Mouse (Mus musculus) heart, postnatal 25 days (tissue): ENCODE measurements around the gene Mrnip. TPM values are rescaled to one million over a fixed set of nuclear protein-coding genes. Genes with fewer than 3 reads are reported as not detected.
A peak's percentile ranks its signal among the peaks of the same experiment; 100 is the strongest.

Source experiments
- DNase-seq: peaks from one replicate; pipeline ENCODE4 v3.0.0; 2022; ENCODE audit warnings: low spot score
- intact Hi-C: fragments of 180-260 bp; cut with DNase I; formaldehyde crosslinking; loops from one replicate; pipeline ENCODE4 v1.15.1; 2025
- total RNA-seq, 2 experiments: library from RNA; stranded (reverse); gene quantifications; 2 replicates each; pipeline ENCODE4 v1.2.3; 2021

The Mrnip gene
- total RNA-seq, 2 experiments from 2014 or later, result 2.3 to 2.7 TPM

GRCm38 (mm10) chr11:50198219-50198846 is 24.1 kb downstream of the Mrnip start:
- intact Hi-C loops, result no loop called here
- no peak for DNase-seq

- intact Hi-C loops, result no loop called here
- DNase-seq, result no peak
These were observed 24.7 kb downstream of the Mrnip start for GRCm38 (mm10) chr11:50198916-50199315.

- no peak for DNase-seq
- intact Hi-C loops, result no loop called here
These were observed 26.4 kb downstream of the Mrnip start for GRCm38 (mm10) chr11:50200613-50201012.

- intact Hi-C loops, result no loop called here
- DNase-seq, result no peak
These were observed 27.3 kb downstream of the Mrnip start for GRCm38 (mm10) chr11:50201590-50201989.

- DNase-seq, result no peak
These were observed 29.1 kb downstream of the Mrnip start for GRCm38 (mm10) chr11:50203302-50203827.

GRCm38 (mm10) chr11:50205434-50205833 is 31.2 kb downstream of the Mrnip start:
- no peak for DNase-seq
- intact Hi-C loops, result no loop called here

More at GRCm38 (mm10) chr11:50203302-50203827, 29.1 kb downstream of the Mrnip start:
- intact Hi-C loops, result no loop called here

GRCm38 (mm10) chr11:50206037-50206436 is 31.8 kb downstream of the Mrnip start:
- DNase-seq, result no peak
- intact Hi-C loops, result no loop called here

GRCm38 (mm10) chr11:50207344-50207743 is 33.1 kb downstream of the Mrnip start:
- no peak for DNase-seq
- intact Hi-C loops, result no loop called here

GRCm38 (mm10) chr11:50208039-50208438 is 33.8 kb downstream of the Mrnip start:
- intact Hi-C loops, result no loop called here
- DNase-seq, result no peak

GRCm38 (mm10) chr11:50210101-50210504 is 35.9 kb downstream of the Mrnip start:
- intact Hi-C loops, result no loop called here

GRCm38 (mm10) chr11:50210505-50211151 is 36.4 kb downstream of the Mrnip start, which contains the start of the genes Sqstm1 and Mgat4b:
Gene Sqstm1 (minus strand): TSS chr11:50210827.
Gene Mgat4b (plus strand): TSS chr11:50210890.
- peak; percentile 76 for DNase-seq
- intact Hi-C loops, result no loop called here

More at GRCm38 (mm10) chr11:50210101-50210504, 35.9 kb downstream of the Mrnip start:
- DNase-seq, result peak; percentile 83

- intact Hi-C loops, result no loop called here
- DNase-seq, result no peak
These were observed 37.2 kb downstream of the Mrnip start for GRCm38 (mm10) chr11:50211322-50212059.

GRCm38 (mm10) chr11:50212060-50212739 is 38.0 kb downstream of the Mrnip start:
- intact Hi-C loops, result no loop called here
- DNase-seq, result no peak

GRCm38 (mm10) chr11:50212848-50213758 is 38.9 kb downstream of the Mrnip start:
- peak; percentile 81 for DNase-seq
- intact Hi-C loops, result loop anchor here (1.0 kb wide), 1 partner anchor 12 kb away; no protein-coding TSS in a partner anchor

GRCm38 (mm10) chr11:50214631-50215030 is 40.4 kb downstream of the Mrnip start:
- intact Hi-C loops, result no loop called here
- DNase-seq, result no peak

- intact Hi-C loops, result no loop called here
- DNase-seq, result no peak
These were observed 41.4 kb downstream of the Mrnip start for GRCm38 (mm10) chr11:50215633-50216032.

- intact Hi-C loops, result no loop called here
These were observed 42.6 kb downstream of the Mrnip start for GRCm38 (mm10) chr11:50216724-50217366.

GRCm38 (mm10) chr11:50217811-50218210 is 43.6 kb downstream of the Mrnip start:
- no peak for DNase-seq
- intact Hi-C loops, result no loop called here

More at GRCm38 (mm10) chr11:50216724-50217366, 42.6 kb downstream of the Mrnip start:
- DNase-seq, result no peak
